ENCODE assay signal across 8 mouse cellular contexts in genomic region chr12:80435887-80436286, GRCm38 (mm10). TPM values are rescaled to one million over a fixed set of nuclear protein-coding genes. Genes with fewer than 3 reads are reported as not detected.
DNase-seq lines count a peak whose midpoint lies in the region; ATAC-seq and TF ChIP-seq lines count a peak whose summit lies in the region.

No protein-coding gene starts in this region.

- no peaks in the 10 kb centered on the region for H3K9me3 ChIP-seq in kidney, postnatal 0 days (replicated peaks; ENCODE audit: low read length)
- no peaks in the 10 kb centered on the region for H3K9me3 ChIP-seq in forebrain, embryonic 16.5 days (ENCODE audit: control insufficient read depth, low read length)
- no peaks in the 10 kb centered on the region for H3K9me3 ChIP-seq in midbrain, embryonic 10.5 days (replicated peaks)

- peak; percentile 43 for DNase-seq in kidney, postnatal 0 days (ENCODE audit: low spot score)
- DNase-seq in kidney, postnatal 36 days, result no peak
- peak; percentile 48 for DNase-seq in Muller cell, postnatal 12 days (ENCODE audit: inconsistent ontology term)
- no peak for DNase-seq in midbrain, embryonic 10.5 days (ENCODE audit: low spot score)
- DNase-seq in urinary bladder, postnatal 25 days (ENCODE audit: low spot score), result no peak
- no peak for DNase-seq in right cerebral cortex, postnatal 14 days
- DNase-seq in layer of hippocampus, adult 8-10 months (ENCODE audit: low spot score in 2 of 2), result no peak

- H3K4me3 ChIP-seq in kidney, postnatal 0 days (replicated peaks; ENCODE audit: low read depth, low read length), result peak overlapping the region; percentile 96
- peak overlapping the region; percentile 93 for H3K4me3 ChIP-seq in forebrain, embryonic 16.5 days (replicated peaks; ENCODE audit: low read length)
- peak overlapping the region; percentile 96 for H3K4me3 ChIP-seq in midbrain, embryonic 10.5 days

- TF ChIP-seq CTCF in kidney, postnatal 0 days (IDR thresholded peaks at IDR 0.05; ENCODE audit: low read depth), result no peak

- H3K4me1 ChIP-seq in kidney, postnatal 0 days (replicated peaks; ENCODE audit: insufficient read depth, low read length), result no peaks in the 10 kb centered on the region
- peaks cover 21% of the 10 kb centered on the region for H3K4me1 ChIP-seq in forebrain, embryonic 16.5 days (replicated peaks; ENCODE audit: control insufficient read depth, insufficient read depth, low read length)
- H3K4me1 ChIP-seq in midbrain, embryonic 10.5 days, result peaks cover 25% of the 10 kb centered on the region

- peak overlapping the region; percentile 66 for H3K4me2 ChIP-seq in kidney, postnatal 0 days (ENCODE audit: low read length)
- H3K4me2 ChIP-seq in forebrain, embryonic 16.5 days (ENCODE audit: low read length), result peak overlapping the region; percentile 76

- ATAC-seq in kidney, postnatal 0 days (replicated peaks; ENCODE audit: low FRiP score, low read depth), result peak; percentile 12
- peak; percentile 10 for ATAC-seq in forebrain, embryonic 16.5 days

- 0 out of 2 replicates have a peak, but pooled peaks cover 3% of the 10 kb centered on the region for H3K36me3 ChIP-seq in kidney, postnatal 0 days (ENCODE audit: insufficient read depth, low read length)
- no peaks in the 10 kb centered on the region for H3K36me3 ChIP-seq in forebrain, embryonic 16.5 days (ENCODE audit: control insufficient read depth, insufficient read depth)
- peaks cover 4% of the 10 kb centered on the region; the same call in 1 of the 2 replicates for H3K36me3 ChIP-seq in midbrain, embryonic 10.5 days

- 3% methylated on average over 8 of the region's 10 CpGs for WGBS in kidney, postnatal 0 days
- 0% methylated on average over 9 of the region's 10 CpGs for WGBS in forebrain, embryonic 16.5 days
- 0% methylated on average over 10 of the region's 10 CpGs for WGBS in midbrain, embryonic 10.5 days

- H3K27ac ChIP-seq in kidney, postnatal 0 days, result peak overlapping the region; percentile 97
- H3K27ac ChIP-seq in forebrain, embryonic 16.5 days (ENCODE audit: low read length), result peak overlapping the region; percentile 85
- peak overlapping the region; percentile 97 for H3K27ac ChIP-seq in midbrain, embryonic 10.5 days (replicated peaks)

- H3K27me3 ChIP-seq in kidney, postnatal 0 days (ENCODE audit: insufficient read depth, low read length), result no peaks in the 10 kb centered on the region
- no peaks in the 10 kb centered on the region for H3K27me3 ChIP-seq in forebrain, embryonic 16.5 days (replicated peaks; ENCODE audit: control insufficient read depth, insufficient read depth, low read length)
- no peaks in the 10 kb centered on the region for H3K27me3 ChIP-seq in midbrain, embryonic 10.5 days (ENCODE audit: low read depth, poor library complexity, severe bottlenecking)

- peak overlapping the region; percentile 94 for H3K9ac ChIP-seq in kidney, postnatal 0 days (ENCODE audit: low read depth, low read length)
- peak overlapping the region; percentile 85 for H3K9ac ChIP-seq in forebrain, embryonic 16.5 days (replicated peaks; ENCODE audit: low read depth, low read length)

RNA-seq across cellular contexts. Expression of gene Dcaf5, which starts 0.5 kb away (rescaled TPM):
- 11.5 and 11.9 TPM in 2 replicates for polyA plus RNA-seq in kidney, postnatal 0 days (2015; fragmentation: Nextera tagmentation; extraction: Ambion mirVana)
- polyA plus RNA-seq in forebrain, embryonic 16.5 days (2015; fragmentation: Nextera tagmentation; extraction: Ambion mirVana), result 25.0 and 25.4 TPM in 2 replicates
- polyA plus RNA-seq in midbrain, embryonic 10.5 days (2016; fragmentation: Nextera tagmentation; extraction: Ambion mirVana), result 10.9 and 17.1 TPM in 2 replicates
- 10 to 100 TPM; 60.9 to 78.0 (median 70.8) TPM for total RNA-seq in layer of hippocampus, adult 8-10 months (2022)

RNA-seq across cellular contexts. Expression of gene Exd2, which starts 27.0 kb away (rescaled TPM):
- polyA plus RNA-seq in kidney, postnatal 0 days (2015; fragmentation: Nextera tagmentation; extraction: Ambion mirVana), result 17.7 and 17.9 TPM in 2 replicates
- 59.3 and 71.0 TPM in 2 replicates for polyA plus RNA-seq in forebrain, embryonic 16.5 days (2015; fragmentation: Nextera tagmentation; extraction: Ambion mirVana)
- 39.0 and 44.1 TPM in 2 replicates for polyA plus RNA-seq in midbrain, embryonic 10.5 days (2016; fragmentation: Nextera tagmentation; extraction: Ambion mirVana)
- 100 to 1,000 TPM in 2 of 4 experiments, 10 to 100 TPM in 2; 86.5 to 127 (median 106) TPM for total RNA-seq in layer of hippocampus, adult 8-10 months (2022)

Comparison
In these comparisons a context has a peak if more than half of its experiments do, and no peak if none do; other contexts are left out.
1. DNase-seq: peak in kidney, postnatal 0 days (single experiment) and Muller cell, postnatal 12 days (single experiment); none in kidney, postnatal 36 days (0 of 2), midbrain, embryonic 10.5 days (single experiment), urinary bladder, postnatal 25 days (single experiment), right cerebral cortex, postnatal 14 days (single experiment) and layer of hippocampus, adult 8-10 months (0 of 2).
2. Peak in every context shown above with its lines, with median percentiles within 50 percentile points of each other: H3K27ac ChIP-seq and H3K4me3 ChIP-seq.